Mouse (Mus musculus): ENCODE results near the gene Mpp6. TPM values are rescaled to one million over a fixed set of nuclear protein-coding genes. Genes with fewer than 3 reads are reported as not detected.

Gene Mpp6
- polyA plus RNA-seq (2017; shearing (Covaris generic)): 10 to 100 TPM in 1 of 2 experiments, 1 to 10 TPM in 1; 7.9 to 11.9 TPM

DNA sequence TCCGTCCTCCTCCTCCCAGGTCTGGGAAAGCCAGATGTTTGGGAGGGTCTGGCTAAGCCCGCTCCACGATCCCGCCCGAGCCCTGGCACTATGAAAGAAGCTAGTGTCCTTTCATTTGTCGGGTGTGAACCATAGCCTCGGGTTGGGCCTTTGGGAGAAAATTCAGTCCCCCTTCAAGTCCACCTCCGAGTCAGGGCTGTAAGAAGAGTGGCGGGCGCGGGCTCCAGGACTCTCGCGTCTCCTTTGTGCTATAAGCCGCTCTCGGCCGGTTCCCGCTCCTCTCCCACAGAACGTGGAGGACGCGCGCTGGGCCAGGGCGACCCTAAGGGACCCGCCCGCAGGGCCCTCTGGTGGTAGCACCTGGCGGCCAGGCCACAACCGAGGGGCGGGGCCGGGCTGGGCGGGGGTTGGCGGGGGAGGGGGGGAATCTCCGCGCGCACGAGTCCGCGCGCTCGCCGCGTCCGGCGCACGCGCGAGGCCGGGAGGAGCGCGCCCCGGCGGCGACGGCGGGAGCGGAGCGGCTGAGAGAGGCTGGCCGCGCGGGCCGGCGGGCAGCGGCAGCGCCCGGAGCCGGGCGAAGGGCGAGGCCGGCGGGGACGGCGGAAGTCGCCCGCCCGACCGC is at the start of gene Mpp6:
Gene Mpp6 (plus strand): TSS at position 485 of the 622 bp plus-strand sequence.
- ATAC-seq: peak; percentile 50

DNA sequence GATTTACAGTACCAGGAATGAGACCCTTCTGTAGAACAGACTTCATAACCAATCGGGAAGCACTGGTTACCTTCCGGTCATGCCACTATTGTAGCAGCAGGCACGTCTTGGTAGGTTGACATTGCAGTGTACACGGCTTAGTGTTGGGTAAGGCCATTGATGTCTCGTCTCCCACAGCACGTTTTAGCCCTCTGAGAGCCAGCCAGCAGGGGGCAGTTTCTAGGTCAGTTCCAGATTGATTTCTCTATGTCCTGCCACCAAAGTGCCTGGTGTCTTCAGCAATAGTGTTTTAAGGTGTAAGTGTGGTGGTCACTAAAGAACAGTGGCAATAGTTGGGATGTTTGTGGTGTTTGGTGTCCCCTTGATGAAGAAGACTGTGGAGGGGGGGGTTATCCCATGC is 43.9 kb upstream of the Mpp6 start:
- ATAC-seq: no peak

DNA sequence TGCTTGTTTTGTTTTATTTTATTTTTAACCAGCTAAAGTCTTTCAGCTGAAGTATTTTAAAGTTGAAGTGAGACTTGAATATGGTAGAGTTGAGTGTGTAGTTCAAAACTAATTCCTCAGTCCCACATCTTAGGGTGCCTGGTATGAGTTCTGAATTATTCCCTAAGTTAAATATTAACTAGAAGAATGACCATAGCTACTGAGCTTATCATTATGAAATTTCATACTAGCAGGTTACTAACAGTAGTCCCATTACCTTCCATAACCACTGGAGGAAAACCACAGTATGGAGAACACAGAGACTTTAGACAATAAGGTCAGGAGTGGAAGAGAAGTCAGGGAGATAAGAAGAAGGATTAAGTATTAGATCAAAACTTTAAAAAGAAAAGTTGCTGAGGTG is 41.6 kb upstream of the Mpp6 start:
- ATAC-seq: no peak

DNA sequence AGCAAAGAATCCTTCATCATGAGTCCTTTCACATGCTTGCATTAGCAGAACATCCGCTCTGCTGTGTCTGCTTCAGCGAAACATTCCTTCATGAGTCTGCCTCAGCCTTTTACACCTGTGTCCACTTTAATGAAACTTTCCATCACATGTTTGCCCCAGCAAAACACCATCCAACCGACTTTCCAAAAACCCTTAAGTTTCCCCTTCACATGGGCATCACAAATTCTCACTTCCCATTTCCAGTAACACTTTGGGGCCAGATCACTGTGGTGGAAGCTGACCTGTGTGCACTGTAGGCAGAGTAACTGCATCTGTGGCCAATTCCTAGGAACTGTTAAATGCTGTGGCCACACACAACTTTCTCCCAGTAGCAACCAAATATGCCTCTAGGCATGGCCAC is 34.8 kb upstream of the Mpp6 start:
- ATAC-seq: no peak

DNA sequence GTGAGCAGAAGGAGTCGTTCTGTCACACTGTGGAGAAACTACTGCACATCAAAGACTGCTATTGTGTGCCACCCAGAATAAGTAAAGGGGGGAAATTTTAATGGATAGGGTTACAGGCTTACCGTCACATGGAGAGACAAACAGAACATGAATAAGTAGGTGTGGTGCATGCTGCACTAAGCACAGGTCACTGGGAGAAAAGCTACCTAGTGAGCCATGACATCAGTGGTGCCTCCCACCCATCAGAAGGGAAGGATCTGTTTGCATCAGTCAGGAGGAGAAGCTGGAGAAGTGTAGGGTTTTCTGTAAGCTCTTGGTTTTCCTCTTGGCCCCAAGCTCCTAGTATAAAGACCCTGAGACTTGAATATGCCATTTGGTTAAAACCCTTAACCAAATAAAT is 33.6 kb upstream of the Mpp6 start:
- ATAC-seq: no peak

DNA sequence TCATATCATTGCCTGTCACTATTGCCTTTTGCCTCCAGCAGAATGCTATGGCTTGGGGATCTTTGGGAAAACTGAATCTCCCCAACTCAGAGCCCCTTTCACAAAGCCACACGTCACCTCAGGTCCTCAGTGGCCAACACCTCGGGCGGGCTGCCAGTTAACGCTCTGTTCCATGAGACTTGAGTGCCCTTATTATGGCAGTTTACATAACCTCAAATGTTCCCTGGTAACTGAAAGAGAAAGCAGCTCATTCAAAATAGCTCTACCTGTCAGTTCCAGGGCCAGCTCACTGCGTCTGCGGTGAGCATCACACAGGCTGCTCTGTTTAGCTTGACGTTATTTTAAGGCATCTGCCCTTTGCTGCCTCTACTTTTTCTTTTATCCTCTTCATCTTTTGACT is 29.6 kb upstream of the Mpp6 start:
- no peak for ATAC-seq

DNA sequence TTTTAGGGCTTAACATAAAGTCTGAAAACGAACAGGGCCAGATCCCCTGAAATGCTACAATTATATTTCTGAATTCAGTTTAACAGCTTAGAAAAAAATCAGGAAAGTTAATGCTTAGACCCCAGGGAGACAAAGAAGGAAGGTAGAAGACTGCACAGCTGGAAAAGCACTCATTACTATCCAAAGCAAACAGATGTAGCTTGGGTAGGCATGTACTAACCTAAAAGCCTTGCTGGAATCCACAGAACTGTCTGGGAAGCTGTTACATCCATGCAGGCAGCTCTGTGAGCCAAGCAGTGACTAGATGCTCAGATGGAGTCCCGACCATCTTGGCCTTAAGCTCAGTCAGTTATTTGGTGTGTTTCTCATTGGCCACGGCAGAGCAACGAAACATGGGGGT is 24.8 kb upstream of the Mpp6 start:
- ATAC-seq: no peak

DNA sequence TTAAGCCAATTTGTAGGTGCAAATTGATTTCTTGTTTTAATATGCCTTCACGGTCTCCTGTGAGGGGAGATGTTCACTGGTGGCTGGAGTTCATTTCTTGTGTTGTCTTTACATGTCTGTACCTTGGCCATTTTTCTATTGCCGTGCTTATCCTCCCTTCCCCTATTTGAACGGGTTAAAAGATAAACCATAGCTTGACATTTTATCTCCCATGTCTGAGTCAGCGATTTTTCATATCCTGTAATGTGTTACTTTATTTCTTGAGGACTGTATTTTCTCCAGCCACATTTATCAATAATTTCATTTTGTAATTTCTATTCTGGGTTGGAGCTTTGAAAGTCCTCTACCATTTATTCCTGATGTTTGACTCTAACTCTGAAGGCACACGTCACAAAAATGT is 20.7 kb upstream of the Mpp6 start:
- no peak for ATAC-seq

DNA sequence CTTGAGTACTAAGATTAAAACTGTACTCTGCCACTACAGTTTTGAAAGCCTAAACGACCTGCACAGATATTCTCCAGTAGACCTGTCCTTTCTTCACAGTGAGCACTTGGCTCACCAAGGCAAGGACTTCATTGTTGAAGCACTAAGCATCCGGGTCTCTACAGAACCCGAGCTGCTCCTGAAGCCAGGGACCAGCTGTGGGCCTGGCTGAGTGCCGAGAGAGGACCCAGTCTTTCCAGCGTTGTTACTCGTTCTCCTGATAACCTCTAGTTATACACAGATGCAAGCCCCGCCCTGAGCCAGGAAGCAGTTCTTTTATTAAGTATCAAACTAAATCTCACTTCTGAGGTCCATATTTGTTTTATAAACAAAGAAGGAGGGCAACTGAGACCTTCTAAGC is 19.8 kb upstream of the Mpp6 start:
- no peak for ATAC-seq

DNA sequence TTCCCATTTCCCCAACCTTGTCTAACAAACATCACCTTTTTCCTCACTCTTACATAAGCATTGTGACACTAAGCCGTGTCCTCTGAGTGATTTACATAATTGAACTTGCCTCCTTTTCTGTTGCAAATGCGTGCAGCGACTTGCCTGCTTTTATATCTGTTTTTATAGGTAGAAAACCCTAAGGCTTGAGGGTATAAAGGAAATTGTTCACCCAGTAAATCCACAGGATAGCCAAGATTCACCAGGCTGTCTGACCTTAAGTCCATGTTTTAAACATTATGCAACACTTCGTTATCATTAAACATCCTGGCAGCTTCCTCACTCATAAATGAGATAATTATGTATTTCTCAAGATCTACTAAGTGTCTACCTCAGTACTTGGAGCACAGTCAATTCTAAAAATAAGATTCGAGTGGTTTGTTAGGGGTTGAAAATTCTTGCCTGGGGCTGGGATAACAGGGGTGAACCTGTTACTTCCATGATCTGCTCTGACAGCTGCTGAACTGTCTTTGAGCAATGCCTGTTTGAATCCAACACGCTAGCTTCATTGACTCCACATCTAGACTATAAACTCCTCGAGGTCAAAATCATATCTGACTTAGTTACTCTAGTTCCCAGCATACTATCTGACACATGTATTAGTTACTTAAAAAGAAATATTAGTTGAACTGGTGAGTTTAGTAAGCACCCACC is 18.4 kb upstream of the Mpp6 start:
- no peak for ATAC-seq

DNA sequence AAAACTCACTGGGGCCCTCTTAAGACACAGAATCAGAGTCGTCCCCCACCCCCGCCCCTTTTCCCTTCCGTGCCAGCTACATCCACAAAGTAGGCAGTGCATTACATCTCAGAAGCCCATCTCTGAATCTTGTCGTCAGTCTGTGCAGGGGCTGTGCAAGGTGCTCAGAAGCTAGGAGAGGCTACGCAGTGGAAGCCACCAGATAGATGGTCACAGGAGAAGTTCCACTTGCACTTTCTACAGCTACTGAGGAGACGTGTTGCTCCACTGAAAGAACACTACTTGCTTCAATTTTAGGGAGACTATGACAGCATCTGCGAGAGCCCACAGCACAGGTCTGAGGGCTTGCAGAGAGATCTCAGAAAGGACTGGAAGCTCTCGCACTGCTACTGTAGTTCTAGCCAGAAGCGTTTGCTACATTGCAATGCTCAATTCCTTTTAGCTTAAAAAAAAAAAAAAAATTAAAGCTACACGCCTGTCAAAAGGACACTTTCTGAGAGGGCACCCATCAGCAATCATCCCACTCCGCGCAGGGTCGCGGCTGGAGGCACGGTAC is 762 bp upstream of the Mpp6 start:
- no peak for ATAC-seq

DNA sequence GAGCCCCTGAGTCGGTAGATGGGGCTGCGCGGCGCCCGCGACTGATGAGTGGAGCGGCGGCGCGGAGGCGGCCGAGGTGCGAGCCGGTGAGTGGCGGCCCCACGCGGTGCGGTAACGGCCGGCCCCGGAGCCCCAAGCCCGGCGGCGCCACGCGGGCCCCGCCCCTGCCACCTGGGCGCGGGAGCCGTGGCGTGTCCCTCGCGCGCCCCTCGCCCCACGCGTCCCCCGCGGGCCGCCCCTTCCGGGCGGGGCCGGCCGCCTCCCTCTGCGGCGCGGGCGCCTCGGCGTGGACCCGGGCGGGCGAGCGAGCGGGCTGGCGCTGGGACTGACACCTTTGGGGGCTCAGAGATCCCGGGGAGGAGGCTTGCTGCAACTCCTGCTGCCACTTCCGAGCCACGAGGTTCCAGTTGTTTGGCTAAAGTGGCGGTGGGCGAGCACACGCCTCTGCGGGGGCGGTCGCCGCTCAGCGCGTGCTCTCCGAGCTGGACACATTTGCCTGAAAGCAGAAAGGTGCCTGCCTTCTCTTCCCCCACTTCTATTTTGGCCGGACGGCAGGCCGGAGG is 419 bp downstream of the Mpp6 start:
- ATAC-seq: peak; percentile 40

DNA sequence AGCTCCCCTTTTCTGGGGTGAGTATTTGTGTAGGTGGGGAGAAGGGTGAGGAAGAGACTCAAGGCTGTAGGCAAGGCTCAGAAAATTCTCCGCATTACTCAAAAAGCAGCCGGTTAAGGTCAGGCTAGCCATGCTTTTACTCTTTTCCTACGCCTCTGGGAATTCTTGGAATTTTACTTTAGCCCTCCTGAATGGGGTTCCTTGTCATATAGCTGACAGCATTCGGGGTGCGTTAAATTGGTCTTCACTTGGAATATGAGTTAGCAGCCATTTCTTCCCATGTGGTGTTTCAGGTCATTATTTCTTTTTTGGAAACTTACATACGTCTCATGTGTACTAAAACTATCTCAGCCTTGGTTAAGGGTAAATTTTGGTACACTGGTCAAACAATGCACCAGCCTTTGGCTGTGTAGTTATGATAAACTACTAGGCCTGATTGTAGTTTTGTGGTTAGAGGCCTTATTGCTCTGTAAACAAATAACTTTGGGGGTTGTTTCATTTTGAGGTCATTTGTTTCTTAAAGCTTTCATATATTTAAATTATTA is 1.1 kb downstream of the Mpp6 start:
- ATAC-seq: no peak

DNA sequence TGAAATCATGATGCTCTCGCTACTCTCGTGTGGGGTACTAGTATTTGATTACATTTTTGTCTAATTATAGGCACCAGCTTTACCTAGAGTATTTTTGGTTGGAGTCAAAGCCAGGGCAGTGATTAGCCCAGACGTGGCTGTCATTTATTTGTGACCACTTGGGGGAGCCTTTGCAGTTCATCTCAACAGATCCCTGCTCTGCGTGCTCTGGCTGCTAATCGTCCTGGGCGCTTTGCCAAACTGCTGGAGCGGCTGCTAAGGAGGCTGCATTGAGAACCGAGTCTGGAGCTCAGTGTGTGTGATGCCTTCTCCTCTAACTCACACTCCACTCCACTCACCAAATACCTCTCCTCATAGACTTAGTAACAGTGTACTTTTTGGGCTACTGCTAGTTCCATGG is 2.7 kb downstream of the Mpp6 start:
- ATAC-seq: peak; percentile 71

DNA sequence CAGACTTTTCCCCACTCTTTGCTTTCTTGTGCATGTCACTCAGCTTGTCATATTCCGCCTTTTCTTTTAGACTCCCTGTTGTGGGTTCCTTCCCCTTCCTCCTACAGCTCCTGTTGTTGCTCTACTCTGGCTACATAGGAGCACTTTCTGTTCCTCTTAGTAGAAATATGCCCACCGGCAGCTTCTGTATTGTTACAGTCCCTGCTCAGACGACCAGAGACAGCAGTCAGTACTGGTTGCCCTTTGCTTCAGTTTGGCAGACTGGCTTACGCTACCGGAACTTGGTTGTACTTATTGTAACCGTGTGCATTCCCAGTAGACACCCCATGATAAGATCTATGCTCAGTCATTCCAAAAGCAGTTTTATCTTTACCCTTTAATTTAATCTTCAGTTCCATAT is 4.2 kb downstream of the Mpp6 start:
- ATAC-seq: no peak

DNA sequence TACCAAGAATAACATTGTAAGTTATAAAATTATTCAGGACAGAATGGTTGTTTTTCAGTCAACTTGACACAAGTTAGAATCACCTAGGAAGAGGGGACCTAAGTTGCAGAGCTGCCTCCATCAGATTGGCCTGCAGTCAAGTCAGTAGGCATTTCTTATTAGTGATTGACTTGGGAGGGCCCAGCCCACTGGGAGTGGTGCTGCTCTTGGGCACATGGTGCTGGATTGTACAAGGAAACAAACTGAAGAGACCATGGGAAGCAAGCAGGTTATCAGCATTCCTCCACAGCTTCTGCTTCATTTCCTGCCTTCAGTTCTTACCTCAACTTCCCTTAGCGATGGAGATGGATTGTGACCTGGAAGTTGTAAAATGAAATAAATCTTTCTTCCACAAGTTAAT is 10.9 kb downstream of the Mpp6 start:
- ATAC-seq: no peak

DNA sequence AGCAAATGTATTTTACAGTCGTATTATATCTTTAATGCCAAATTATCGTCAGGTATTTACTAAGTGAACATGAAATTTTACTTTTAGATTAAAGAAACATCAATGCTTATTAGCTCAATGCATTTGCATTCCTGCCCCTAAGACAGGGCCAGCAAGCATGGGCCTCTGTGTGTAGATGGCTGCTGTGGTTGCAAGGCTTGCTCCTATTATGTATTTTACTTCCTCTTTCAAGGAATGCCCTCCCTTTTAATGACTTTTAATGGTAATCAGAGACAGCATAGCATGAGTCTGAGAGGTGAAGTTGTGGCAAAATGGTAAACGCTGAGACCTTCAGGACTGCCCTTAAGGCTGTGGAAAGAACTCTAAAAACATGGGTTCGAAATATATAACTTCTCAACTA is 12.8 kb downstream of the Mpp6 start:
- ATAC-seq: no peak

DNA sequence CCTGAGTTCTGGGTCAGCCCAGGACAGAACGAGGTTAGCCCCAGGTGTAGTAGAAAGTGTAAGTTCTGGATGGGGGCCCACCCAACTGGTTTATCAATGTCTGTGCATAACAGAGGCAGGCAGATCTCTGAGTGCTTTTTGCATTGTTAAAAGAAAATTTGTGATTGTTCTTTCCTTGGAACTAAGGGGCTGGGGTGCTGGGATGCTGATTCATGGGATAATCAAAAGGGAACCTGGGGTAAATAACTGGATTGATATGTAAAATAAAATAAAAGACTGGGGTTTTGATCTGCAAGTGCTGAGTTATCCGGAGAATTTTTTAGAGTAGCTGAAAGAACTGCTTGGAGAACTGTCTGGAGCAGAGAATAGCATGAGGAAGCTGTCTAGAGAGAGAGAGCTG is 14.2 kb downstream of the Mpp6 start:
- ATAC-seq: no peak

DNA sequence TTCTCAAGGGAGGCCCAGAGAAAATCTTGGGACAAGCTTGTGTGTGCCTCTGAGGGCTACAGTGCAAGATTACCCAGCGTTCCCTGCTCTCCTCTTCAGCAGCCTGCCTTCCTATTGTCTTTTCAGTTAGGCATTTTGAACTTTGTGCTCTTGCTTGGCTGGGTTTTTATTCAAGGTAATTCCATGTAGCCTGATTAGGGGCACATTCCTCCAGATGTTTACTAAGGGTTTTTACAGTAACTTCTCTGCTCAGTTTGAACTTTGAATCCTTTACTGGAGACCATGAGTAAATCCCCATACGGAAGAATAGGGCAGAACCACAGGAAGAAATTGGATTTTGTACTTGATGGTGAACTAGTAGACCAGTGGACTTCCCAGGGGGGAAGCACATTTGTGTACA is 16.3 kb downstream of the Mpp6 start:
- ATAC-seq: no peak

DNA sequence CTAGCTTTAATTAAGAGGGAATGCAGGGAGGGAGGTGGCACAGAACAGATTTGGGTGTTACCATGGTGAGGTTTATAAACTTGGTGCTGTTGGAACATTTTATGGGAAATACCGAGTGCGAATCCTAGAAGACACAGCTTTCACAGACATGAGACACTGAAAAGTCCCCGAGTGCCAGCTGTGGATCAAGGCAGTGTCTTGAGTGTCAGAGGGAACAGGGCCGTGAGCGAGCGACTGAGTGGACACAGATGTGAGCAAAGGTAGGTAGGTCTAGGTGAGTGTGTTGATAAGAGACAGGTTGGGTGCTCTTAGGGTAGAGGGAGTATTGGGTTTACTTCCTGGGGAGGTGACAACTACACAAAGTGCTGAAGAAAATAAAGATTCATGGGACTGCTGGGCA is 17.5 kb downstream of the Mpp6 start:
- no peak for ATAC-seq

DNA sequence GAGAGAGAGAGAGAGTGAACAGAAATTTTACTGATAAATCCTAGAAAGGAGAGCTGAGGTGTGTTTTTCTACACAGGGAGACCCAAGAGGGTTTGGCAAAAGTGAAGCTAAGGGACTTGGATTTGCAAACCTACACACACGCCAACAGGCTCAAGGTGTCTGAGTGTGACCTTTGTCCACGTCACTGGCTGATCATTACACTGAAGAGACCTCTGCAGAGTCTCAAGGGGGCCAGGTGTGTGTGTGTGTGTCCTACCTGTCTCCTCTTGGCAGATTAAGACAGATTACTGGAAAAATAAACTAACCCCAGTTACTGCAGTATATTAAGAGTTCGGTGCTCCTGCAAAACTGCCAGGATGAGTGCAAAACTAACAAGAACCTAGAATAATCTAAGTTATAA is 27.6 kb downstream of the Mpp6 start:
- no peak for ATAC-seq

DNA sequence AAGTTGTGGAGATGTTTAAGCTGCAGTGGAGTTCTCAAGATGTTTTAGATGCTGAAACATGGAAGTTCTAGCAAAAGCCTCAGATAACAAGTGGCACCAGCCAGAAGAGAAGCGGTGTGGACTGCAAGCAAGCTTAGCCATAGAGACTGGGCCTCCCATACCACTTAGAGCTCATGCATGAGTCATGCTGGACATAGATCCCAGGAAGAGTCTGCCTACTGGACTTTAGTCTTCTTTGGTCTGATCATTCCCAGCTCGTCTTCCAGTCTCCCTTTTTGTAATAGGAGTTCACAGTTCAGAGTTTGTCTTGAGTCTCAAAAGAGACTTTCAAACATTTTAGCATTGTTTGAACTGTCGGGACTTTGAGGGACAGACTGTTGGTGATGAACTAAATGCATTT is 29.5 kb downstream of the Mpp6 start:
- no peak for ATAC-seq

DNA sequence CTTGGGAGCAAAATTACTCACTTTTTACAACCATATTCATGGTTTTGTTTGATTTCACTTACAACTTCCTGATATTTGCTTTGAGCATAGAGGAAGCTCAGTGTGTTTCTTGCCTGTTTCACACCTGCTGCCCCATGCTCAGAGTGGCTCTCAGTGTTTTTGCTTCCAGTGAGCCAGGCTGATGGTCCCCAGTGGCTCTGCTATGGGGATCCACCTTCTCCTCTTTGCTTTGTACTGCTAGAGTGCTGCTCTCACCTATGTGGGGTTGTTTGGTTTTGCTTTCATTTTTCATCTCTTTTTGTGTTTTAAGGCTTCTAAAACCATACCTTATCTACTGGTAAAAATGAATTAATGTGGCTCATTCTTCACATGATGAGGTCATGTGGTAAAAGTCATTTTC is 36.1 kb downstream of the Mpp6 start:
- ATAC-seq: peak; percentile 90

DNA sequence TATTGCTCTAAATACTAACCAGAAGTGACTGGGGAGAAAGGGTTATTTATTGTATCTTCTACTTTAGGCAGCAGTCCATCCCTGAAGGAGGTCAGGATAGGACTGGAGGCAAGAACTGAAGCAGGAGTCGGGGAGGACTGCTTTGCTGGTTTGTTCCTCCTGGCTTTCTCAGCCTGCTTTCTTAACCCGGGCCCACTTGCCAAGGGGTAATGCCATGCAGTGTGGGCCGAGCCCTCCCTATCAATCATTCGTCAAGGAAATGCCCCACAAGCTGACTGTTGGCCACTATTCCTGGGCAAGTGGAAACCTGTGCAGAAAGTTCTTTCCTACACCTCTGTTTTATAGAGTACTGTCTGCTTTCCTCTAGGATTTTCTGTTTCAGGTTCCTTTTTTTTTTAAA is 39.3 kb downstream of the Mpp6 start:
- no peak for ATAC-seq

Data from activated CD4-positive, CD25-positive, alpha-beta regulatory T cell, adult 4 months (primary cell).